Mouse (Mus musculus) forebrain, postnatal 0 days (tissue): ENCODE measurements around the gene Slc35d1. TPM values are rescaled to one million over a fixed set of nuclear protein-coding genes. Genes with fewer than 3 reads are reported as not detected.

Source experiments
- ATAC-seq: fragments of 200-750 bp; cut with Nextera tagmentation; 2 replicates; pipeline ENCODE4 v1.8.0; 2017; ENCODE audit warnings: mild to moderate bottlenecking, moderate library complexity
- DNase-seq: peaks from one replicate; pipeline ENCODE4 v3.0.0-alpha.2; 2015
- H3K27ac ChIP-seq: fragments of 300-500 bp; sonication (generic); 2 replicates; pipeline ENCODE4 v1.5.1; 2014; ENCODE audit warnings: low read depth, mild to moderate bottlenecking, antibody characterized with exemption, low read length, moderate library complexity, mixed read lengths
- H3K27me3 ChIP-seq: fragments of 300-500 bp; sonication (generic); 2 replicates; pipeline ENCODE4 v1.6.1; 2014; ENCODE audit warnings: mild to moderate bottlenecking, low read length, mixed read lengths; ENCODE audit not compliant: insufficient read depth
- H3K36me3 ChIP-seq: fragments of 300-500 bp; sonication (generic); 2 replicates; pipeline ENCODE4 v1.6.1; 2014; ENCODE audit warnings: mild to moderate bottlenecking, moderate library complexity; ENCODE audit not compliant: insufficient read depth
- H3K4me1 ChIP-seq: fragments of 300-500 bp; sonication (generic); 2 replicates; pipeline ENCODE4 v1.6.1; 2014; ENCODE audit warnings: antibody characterized with exemption; ENCODE audit not compliant: insufficient read depth
- H3K4me2 ChIP-seq: fragments of 300-500 bp; sonication (generic); 2 replicates; pipeline ENCODE4 v1.6.1; 2014; ENCODE audit warnings: low read depth, mild to moderate bottlenecking, moderate library complexity
- H3K4me3 ChIP-seq: fragments of 300-500 bp; sonication (generic); 2 replicates; pipeline ENCODE4 v1.5.1; 2014; ENCODE audit warnings: low read depth, low read length, mixed read lengths
- H3K9ac ChIP-seq: fragments of 300-500 bp; sonication (generic); 2 replicates; pipeline ENCODE4 v1.6.1; 2014; ENCODE audit warnings: mild to moderate bottlenecking
- H3K9me3 ChIP-seq: fragments of 300-500 bp; sonication (generic); 2 replicates; pipeline ENCODE4 v1.6.1; 2016; ENCODE audit warnings: low read length
- CTCF ChIP-seq: sonication (generic); IDR thresholded peaks from 2 replicates; pipeline ENCODE4 v1.5.1; 2016; ENCODE audit warnings: antibody characterized with exemption, control low read depth, low read depth
- WGBS: fragments of 180-500 bp; shearing (Covaris S2); extraction: QIAGEN DNeasy Blood & Tissue Kit; methylation state at CpG from one replicate; pipeline ENCODE4 v1.1.7; 2014; 5-methylcytosine and 5-hydroxymethylcytosine counted together
- polyA plus RNA-seq: library from polyadenylated mRNA; unstranded; fragments of >200 nt; fragmentation: Nextera tagmentation; extraction: Ambion mirVana; gene quantifications from 2 replicates; pipeline ENCODE4 v1.2.1, GENCODE M21; 2015
- total RNA-seq: library from RNA; depleted of rRNA; stranded (reverse); fragments of >200 nt; gene quantifications from 2 replicates; pipeline ENCODE4 v1.2.3, GENCODE M21; 2014

Gene Slc35d1
- total and polyA plus RNA-seq, 2 experiments from 2014 or later = 2.9 to 4.4 TPM

GRCm38 (mm10) chr4:103247813-103248212 lies 32.8 kb upstream of the Slc35d1 start:
- Histone ChIP-seq H3K36me3 (no peaks in the 10 kb centered on the region), H3K4me2 (no peak overlapping the region), H3K9ac (no peak overlapping the region), H3K9me3 (no peaks in the 10 kb centered on the region), H3K27me3 (no peaks in the 10 kb centered on the region), H3K27ac (no peak overlapping the region), H3K4me1 (no peaks in the 10 kb centered on the region), H3K4me3 (no peak overlapping the region)
- ATAC-seq (no peak), DNase-seq (no peak)
- TF ChIP-seq CTCF = no peak
- WGBS = 74% methylated on average over 2 of the region's 2 CpGs

- Histone ChIP-seq H3K9me3 (no peaks in the 10 kb centered on the region), H3K4me3 (no peak overlapping the region), H3K9ac (no peak overlapping the region), H3K4me1 (no peaks in the 10 kb centered on the region), H3K36me3 (no peaks in the 10 kb centered on the region), H3K27me3 (no peaks in the 10 kb centered on the region), H3K4me2 (no peak overlapping the region), H3K27ac (no peak overlapping the region)
- DNase-seq (no peak), ATAC-seq (no peak)
- WGBS = 87% methylated on average over 3 of the region's 3 CpGs
- TF ChIP-seq CTCF = no peak
Measured at GRCm38 (mm10) chr4:103247249-103247648, 32.3 kb upstream of the Slc35d1 start.

GRCm38 (mm10) chr4:103232156-103232555 lies 17.2 kb upstream of the Slc35d1 start:
- no peaks in the 10 kb centered on the region for H3K27me3 ChIP-seq
- WGBS = 33% methylated on average over 2 of the region's 2 CpGs
- no peak overlapping the region for H3K27ac ChIP-seq
- DNase-seq (no peak), ATAC-seq (no peak)
- TF ChIP-seq CTCF = no peak
- no peaks in the 10 kb centered on the region for H3K4me1 ChIP-seq
- H3K9ac ChIP-seq = no peak overlapping the region
- H3K4me3 ChIP-seq = no peak overlapping the region
- no peaks in the 10 kb centered on the region for H3K36me3 ChIP-seq
- no peaks in the 10 kb centered on the region for H3K9me3 ChIP-seq
- H3K4me2 ChIP-seq = no peak overlapping the region

- no peak overlapping the region for H3K9ac ChIP-seq
- H3K27ac ChIP-seq = no peak overlapping the region
- DNase-seq = no peak
- no peaks in the 10 kb centered on the region for H3K36me3 ChIP-seq
- WGBS = 49% methylated on average over 9 of the region's 9 CpGs
- no peak for TF ChIP-seq CTCF
- H3K27me3 ChIP-seq = no peaks in the 10 kb centered on the region
- H3K4me2 ChIP-seq = no peak overlapping the region
- no peaks in the 10 kb centered on the region for H3K4me1 ChIP-seq
- no peak for ATAC-seq
- no peaks in the 10 kb centered on the region for H3K9me3 ChIP-seq
- H3K4me3 ChIP-seq = no peak overlapping the region
Measured at GRCm38 (mm10) chr4:103222854-103223253, 7.9 kb upstream of the Slc35d1 start.

GRCm38 (mm10) chr4:103221789-103222188 lies 6.8 kb upstream of the Slc35d1 start:
- no peak overlapping the region for H3K4me2 ChIP-seq
- 87% methylated on average over 6 of the region's 6 CpGs for WGBS
- TF ChIP-seq CTCF = no peak

GRCm38 (mm10) chr4:103219011-103219410 lies 4.0 kb upstream of the Slc35d1 start:
- H3K36me3 ChIP-seq = no peaks in the 10 kb centered on the region
- peaks cover 4% of the 10 kb centered on the region; the same call in 1 of the 2 replicates for H3K4me1 ChIP-seq
- no peak overlapping the region for H3K9ac ChIP-seq
- no peak for DNase-seq
- H3K4me3 ChIP-seq = no peak overlapping the region
- no peaks in the 10 kb centered on the region for H3K27me3 ChIP-seq
- H3K27ac ChIP-seq = no peak overlapping the region
- H3K4me2 ChIP-seq = no peak overlapping the region
- WGBS = 63% methylated on average over 5 of the region's 5 CpGs
- no peak for TF ChIP-seq CTCF
- no peaks in the 10 kb centered on the region for H3K9me3 ChIP-seq
- ATAC-seq = no peak

More at GRCm38 (mm10) chr4:103221789-103222188, 6.8 kb upstream of the Slc35d1 start:
- Histone ChIP-seq H3K9ac (no peak overlapping the region), H3K4me1 (no peaks in the 10 kb centered on the region), H3K27me3 (no peaks in the 10 kb centered on the region), H3K4me3 (no peak overlapping the region), H3K36me3 (no peaks in the 10 kb centered on the region), H3K9me3 (no peaks in the 10 kb centered on the region), H3K27ac (no peak overlapping the region)
- ATAC-seq (no peak), DNase-seq (no peak)

- no peak overlapping the region for H3K4me2 ChIP-seq
- H3K9ac ChIP-seq = no peak overlapping the region
- H3K36me3 ChIP-seq = 0 out of 2 replicates have a peak, but pooled peaks cover under 1% of the 10 kb centered on the region
- ATAC-seq = no peak
- TF ChIP-seq CTCF = no peak
- WGBS = 89% methylated on average over 6 of the region's 6 CpGs
- H3K4me3 ChIP-seq = no peak overlapping the region
- no peak overlapping the region for H3K27ac ChIP-seq
- DNase-seq = no peak
- no peaks in the 10 kb centered on the region for H3K27me3 ChIP-seq
- H3K9me3 ChIP-seq = no peaks in the 10 kb centered on the region
- peaks cover 4% of the 10 kb centered on the region for H3K4me1 ChIP-seq
Measured at GRCm38 (mm10) chr4:103216046-103216445, 1.1 kb upstream of the Slc35d1 start.
